Mouse (Mus musculus): Measurements from ENCODE around the gene Lbp.

GRCm38 (mm10) chr2:158273646-158274045 is 32.6 kb upstream of the Lbp start:
- no peak for TF ChIP-seq CTCF (IDR thresholded peaks at IDR 0.05; ENCODE audit: low read depth, low read length)
- no peak for TF ChIP-seq POLR2A (IDR thresholded peaks at IDR 0.05; ENCODE audit: extremely low read depth, insufficient read depth, low read length)
